Mouse (Mus musculus): ENCODE data around the gene Pou2f1. TPM values are rescaled to one million over a fixed set of nuclear protein-coding genes. Genes with fewer than 3 reads are reported as not detected.

Gene Pou2f1
- polyA plus RNA-seq, 1 experiment, result 10.8 TPM

DNA sequence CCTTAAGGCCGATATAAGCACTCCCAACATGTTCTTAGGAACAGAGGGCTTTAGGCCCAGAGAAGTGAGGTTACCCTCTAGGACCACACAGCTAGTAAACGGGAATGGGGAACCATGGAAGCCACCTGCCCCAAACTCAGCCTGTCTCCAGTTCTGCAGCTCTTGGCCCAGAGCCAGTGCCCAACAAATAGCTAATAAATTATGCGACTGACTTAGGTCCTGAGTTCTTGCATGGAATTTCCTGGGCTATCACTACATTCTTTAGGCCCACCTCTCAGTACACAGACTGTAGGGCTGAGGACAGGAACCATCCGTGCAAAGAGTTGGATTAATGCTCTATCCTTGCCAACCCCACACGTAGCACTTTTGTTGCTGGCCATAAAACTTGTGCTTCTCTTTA, 150.3 kb downstream of the Pou2f1 start:
- TF ChIP-seq CTCF (conservative IDR thresholded peaks at IDR 0.05; ENCODE audit: insufficient read depth, insufficient read length, low read depth, low read length) (no peak), POLR2A (IDR thresholded peaks at IDR 0.05; ENCODE audit: low read depth, low read length) (no peak)
- H3K27ac ChIP-seq (ENCODE audit: insufficient read depth, low read depth, low read length), result no peak overlapping the region
- no peaks in the 10 kb centered on the region for H3K27me3 ChIP-seq (replicated peaks; ENCODE audit: control insufficient read depth, insufficient read depth, low read length)
- no peaks in the 10 kb centered on the region for H3K36me3 ChIP-seq (ENCODE audit: control insufficient read depth, insufficient read depth, low read length)
- DNase-seq, result no peak
- no peak overlapping the region for H3K4me3 ChIP-seq (ENCODE audit: insufficient read depth, low read depth, low read length)
- H3K4me1 ChIP-seq (ENCODE audit: control insufficient read depth, insufficient read depth, low read length), result no peaks in the 10 kb centered on the region
- WGBS, result 52% methylated on average over 5 of the region's 5 CpGs

DNA sequence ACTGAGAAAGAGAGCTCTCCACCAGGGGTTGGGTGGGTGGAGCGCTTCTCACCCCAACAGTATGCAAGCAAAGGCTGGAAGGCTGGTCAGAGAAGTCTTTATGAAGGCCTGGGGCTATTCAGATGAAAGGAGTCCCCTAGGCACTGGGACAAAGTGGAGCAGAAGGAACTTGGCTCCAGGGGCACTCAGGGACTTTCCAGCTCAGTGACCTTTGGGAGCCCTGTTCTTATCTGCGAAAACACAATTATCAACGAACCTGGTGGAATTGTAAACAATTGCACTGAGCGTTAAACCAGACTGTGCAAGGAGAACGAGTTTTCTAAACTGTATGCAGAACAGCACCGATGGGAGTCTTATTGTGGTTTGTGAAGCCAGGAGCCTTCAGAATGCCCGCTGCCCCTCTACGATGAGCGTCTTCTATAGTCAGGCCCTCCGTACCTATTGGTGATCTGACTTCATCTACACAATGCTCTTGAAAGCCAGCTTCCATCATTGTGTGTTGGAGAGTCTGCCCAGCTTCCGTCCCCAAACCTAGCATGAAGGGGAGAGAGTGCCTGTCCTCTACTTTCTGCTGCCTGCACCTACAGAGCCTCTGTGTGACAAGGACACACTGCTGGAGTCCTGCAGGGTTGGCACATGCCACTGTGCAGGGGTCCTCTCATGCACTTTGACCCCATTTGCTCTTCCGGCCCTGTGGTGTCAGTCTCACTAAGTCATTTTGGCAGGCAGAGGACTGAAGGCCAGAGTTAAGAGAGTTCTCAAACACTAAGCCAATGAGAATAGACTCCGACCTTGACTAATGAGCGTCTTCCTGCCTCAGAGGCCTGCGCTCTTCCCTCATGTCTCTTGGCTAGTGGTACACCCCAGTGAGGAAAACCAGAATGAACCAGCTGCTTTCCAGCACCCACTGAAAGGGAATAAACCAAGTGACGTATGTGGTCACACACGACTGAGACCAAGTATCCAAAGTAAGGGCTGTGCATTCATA, 152.7 kb downstream of the Pou2f1 start:
- H3K4me1 ChIP-seq (ENCODE audit: control insufficient read depth, insufficient read depth, low read length), result no peaks in the 10 kb centered on the region
- no peak overlapping the region for H3K27ac ChIP-seq (ENCODE audit: insufficient read depth, low read depth, low read length)
- no peaks in the 10 kb centered on the region for H3K36me3 ChIP-seq (ENCODE audit: control insufficient read depth, insufficient read depth, low read length)
- no peaks in the 10 kb centered on the region for H3K27me3 ChIP-seq (replicated peaks; ENCODE audit: control insufficient read depth, insufficient read depth, low read length)
- no peak overlapping the region for H3K4me3 ChIP-seq (ENCODE audit: insufficient read depth, low read depth, low read length)
- DNase-seq, result no peak
- 68% methylated on average over 17 of the region's 17 CpGs for WGBS
- TF ChIP-seq CTCF (conservative IDR thresholded peaks at IDR 0.05; ENCODE audit: insufficient read depth, insufficient read length, low read depth, low read length) (no peak), POLR2A (IDR thresholded peaks at IDR 0.05; ENCODE audit: low read depth, low read length) (no peak)

DNA sequence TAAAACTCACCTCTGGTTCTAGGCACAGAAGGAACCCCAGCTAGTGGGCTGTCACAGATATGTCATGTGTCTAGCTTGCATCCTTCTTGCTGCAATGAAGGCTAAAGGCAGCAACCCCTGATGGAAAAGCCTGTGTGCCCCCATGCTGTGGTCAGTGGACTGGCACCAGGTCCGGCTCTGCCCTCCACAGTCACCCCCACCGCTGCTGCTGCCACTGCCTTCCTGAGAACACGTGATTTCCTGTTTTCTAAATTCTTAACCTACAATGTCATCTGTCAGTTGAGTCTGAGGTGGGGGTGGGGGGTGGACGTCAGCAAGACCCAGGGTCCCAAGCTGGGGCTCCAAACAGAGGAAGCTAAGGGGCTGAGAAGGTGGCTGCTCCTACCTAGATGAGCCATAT, 153.6 kb downstream of the Pou2f1 start:
- Histone ChIP-seq H3K27me3 (replicated peaks; ENCODE audit: control insufficient read depth, insufficient read depth, low read length) (no peaks in the 10 kb centered on the region), H3K36me3 (ENCODE audit: control insufficient read depth, insufficient read depth, low read length) (no peaks in the 10 kb centered on the region), H3K27ac (ENCODE audit: insufficient read depth, low read depth, low read length) (no peak overlapping the region), H3K4me1 (ENCODE audit: control insufficient read depth, insufficient read depth, low read length) (no peaks in the 10 kb centered on the region), H3K4me3 (ENCODE audit: insufficient read depth, low read depth, low read length) (no peak overlapping the region)
- no peak for DNase-seq
- TF ChIP-seq CTCF (conservative IDR thresholded peaks at IDR 0.05; ENCODE audit: insufficient read depth, insufficient read length, low read depth, low read length) (no peak), POLR2A (IDR thresholded peaks at IDR 0.05; ENCODE audit: low read depth, low read length) (no peak)
- WGBS, result 55% methylated on average over 4 of the region's 4 CpGs

DNA sequence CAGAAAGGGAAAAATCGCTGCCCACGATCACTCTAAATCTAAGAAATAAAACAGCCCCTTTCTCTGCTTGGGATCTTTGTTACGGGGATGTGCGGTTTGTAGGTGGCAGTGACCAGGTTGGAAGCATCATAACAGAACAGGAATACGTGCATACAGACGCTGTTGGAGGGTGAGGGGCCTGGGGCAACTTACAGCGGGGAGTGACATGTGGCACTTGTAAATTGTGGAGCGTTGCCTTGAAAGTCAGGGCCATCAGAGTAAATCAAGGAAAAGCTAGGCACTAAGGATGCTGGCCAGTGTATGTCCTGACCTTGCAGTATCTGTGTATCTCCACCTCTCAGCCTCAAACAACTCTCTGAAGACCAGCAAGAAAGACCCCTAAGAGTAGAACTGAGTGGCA, 154.1 kb downstream of the Pou2f1 start:
- no peak overlapping the region for H3K4me3 ChIP-seq (ENCODE audit: insufficient read depth, low read depth, low read length)
- 85% methylated on average over 8 of the region's 8 CpGs for WGBS
- H3K4me1 ChIP-seq (ENCODE audit: control insufficient read depth, insufficient read depth, low read length), result no peaks in the 10 kb centered on the region

DNA sequence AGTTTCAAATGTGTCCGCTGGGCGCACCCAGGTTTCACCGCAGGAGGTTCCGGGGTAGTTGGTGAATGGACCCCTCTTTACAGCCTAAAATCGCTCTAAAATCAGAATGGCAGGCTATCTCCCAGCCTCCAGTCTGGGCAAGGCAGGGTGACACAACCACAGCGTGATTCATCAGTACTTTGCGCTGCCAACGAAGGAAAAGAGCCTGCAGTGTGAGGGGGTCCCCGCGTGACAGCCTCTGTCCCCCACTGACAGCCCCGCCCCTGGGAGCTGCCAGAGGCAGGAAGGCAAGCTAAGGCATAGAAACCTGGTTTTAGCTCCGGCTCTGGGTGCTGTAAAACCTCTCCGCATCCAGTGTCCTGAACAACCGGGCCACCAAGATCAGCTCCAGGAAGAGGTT, 157.1 kb downstream of the Pou2f1 start:
- Histone ChIP-seq H3K4me3 (ENCODE audit: insufficient read depth, low read depth, low read length) (peak overlapping the region; percentile 46), H3K27me3 (replicated peaks; ENCODE audit: control insufficient read depth, insufficient read depth, low read length) (no peaks in the 10 kb centered on the region), H3K27ac (ENCODE audit: insufficient read depth, low read depth, low read length) (no peak overlapping the region), H3K36me3 (ENCODE audit: control insufficient read depth, insufficient read depth, low read length) (no peaks in the 10 kb centered on the region), H3K4me1 (ENCODE audit: control insufficient read depth, insufficient read depth, low read length) (no peaks in the 10 kb centered on the region)
- no peak for TF ChIP-seq POLR2A (IDR thresholded peaks at IDR 0.05; ENCODE audit: low read depth, low read length)
- DNase-seq, result no peak
- WGBS, result 11% methylated on average over 14 of the region's 14 CpGs

More for the DNA sequence above, 154.1 kb downstream of the Pou2f1 start:
- DNase-seq, result no peak
- no peaks in the 10 kb centered on the region for H3K36me3 ChIP-seq (ENCODE audit: control insufficient read depth, insufficient read depth, low read length)
- no peaks in the 10 kb centered on the region for H3K27me3 ChIP-seq (replicated peaks; ENCODE audit: control insufficient read depth, insufficient read depth, low read length)
- H3K27ac ChIP-seq (ENCODE audit: insufficient read depth, low read depth, low read length), result no peak overlapping the region
- TF ChIP-seq CTCF (conservative IDR thresholded peaks at IDR 0.05; ENCODE audit: insufficient read depth, insufficient read length, low read depth, low read length) (no peak), POLR2A (IDR thresholded peaks at IDR 0.05; ENCODE audit: low read depth, low read length) (no peak)

DNA sequence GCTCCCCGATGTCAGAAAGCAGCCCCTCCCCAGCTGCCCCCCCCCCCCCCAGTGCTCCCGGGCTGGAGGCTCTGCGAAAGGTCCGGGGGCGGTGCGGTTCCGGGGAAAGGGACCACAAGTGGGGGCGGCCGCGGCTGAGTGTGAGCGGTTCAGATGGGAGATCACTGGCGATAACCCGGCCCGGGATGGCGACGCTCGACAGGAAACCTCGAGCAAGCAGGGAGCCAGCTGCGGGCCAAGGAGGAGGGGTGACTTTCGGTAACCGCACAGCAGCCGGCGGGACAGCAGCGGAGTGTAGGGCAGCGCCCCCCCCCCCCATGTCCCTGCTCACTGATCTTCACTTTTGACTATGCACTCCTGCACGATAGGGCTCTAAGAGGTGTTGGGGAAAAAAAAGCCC, 157.5 kb downstream of the Pou2f1 start:
- DNase-seq, result no peak
- WGBS, result 2% methylated on average over 26 of the region's 26 CpGs
- Histone ChIP-seq H3K4me3 (ENCODE audit: insufficient read depth, low read depth, low read length) (peak overlapping the region; percentile 46), H3K4me1 (ENCODE audit: control insufficient read depth, insufficient read depth, low read length) (no peaks in the 10 kb centered on the region), H3K36me3 (ENCODE audit: control insufficient read depth, insufficient read depth, low read length) (no peaks in the 10 kb centered on the region), H3K27ac (ENCODE audit: insufficient read depth, low read depth, low read length) (no peak overlapping the region), H3K27me3 (replicated peaks; ENCODE audit: control insufficient read depth, insufficient read depth, low read length) (no peaks in the 10 kb centered on the region)
- TF ChIP-seq POLR2A (IDR thresholded peaks at IDR 0.05; ENCODE audit: low read depth, low read length) (no peak), CTCF (conservative IDR thresholded peaks at IDR 0.05; ENCODE audit: insufficient read depth, insufficient read length, low read depth, low read length) (no peak)

DNA sequence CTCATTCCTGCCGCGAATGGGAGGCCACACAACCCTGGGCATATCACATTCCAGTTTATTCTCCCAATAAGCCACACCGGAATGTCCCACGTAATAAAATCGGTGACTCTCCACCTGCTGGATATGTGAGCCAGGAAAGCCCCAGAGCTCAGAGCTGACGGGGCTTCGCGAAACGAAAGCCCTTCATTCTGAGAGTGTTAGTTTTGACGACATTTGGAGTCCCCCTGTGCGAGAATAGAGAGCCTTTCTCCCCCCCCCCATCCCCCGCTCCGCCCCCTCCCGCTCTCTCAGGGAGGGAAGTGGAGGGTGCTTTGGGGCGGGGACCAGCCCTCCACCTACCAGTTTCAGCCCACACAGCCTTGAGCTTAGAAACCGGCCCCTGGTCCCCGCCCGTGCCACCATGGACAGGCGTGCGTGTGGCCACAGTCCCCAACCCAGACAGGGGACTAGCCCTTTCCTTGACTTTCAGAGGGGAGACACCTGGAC, 158.0 kb downstream of the Pou2f1 start:
- H3K36me3 ChIP-seq (ENCODE audit: control insufficient read depth, insufficient read depth, low read length), result no peaks in the 10 kb centered on the region
- DNase-seq, result no peak
- 4% methylated on average over 20 of the region's 20 CpGs for WGBS
- no peak for TF ChIP-seq POLR2A (IDR thresholded peaks at IDR 0.05; ENCODE audit: low read depth, low read length)
- TF ChIP-seq CTCF (conservative IDR thresholded peaks at IDR 0.05; ENCODE audit: insufficient read depth, insufficient read length, low read depth, low read length), result no peak
- H3K4me1 ChIP-seq (ENCODE audit: control insufficient read depth, insufficient read depth, low read length), result no peaks in the 10 kb centered on the region
- peak overlapping the region; percentile 46 for H3K4me3 ChIP-seq (ENCODE audit: insufficient read depth, low read depth, low read length)
- H3K27me3 ChIP-seq (replicated peaks; ENCODE audit: control insufficient read depth, insufficient read depth, low read length), result no peaks in the 10 kb centered on the region
- H3K27ac ChIP-seq (ENCODE audit: insufficient read depth, low read depth, low read length), result no peak overlapping the region
